Mouse (Mus musculus): ENCODE data around the gene Rnase11.
"Not testable (repeated sequence)": the region's sequence is repeated elsewhere in the genome, so short reads cannot be mapped to it uniquely, and the experiment has no call there.

- TF ChIP-seq CTCF (IDR thresholded peaks at IDR 0.05; ENCODE audit: borderline replicate concordance, extremely low read depth, insufficient read depth, insufficient read length); POLR2A (IDR thresholded peaks at IDR 0.05; ENCODE audit: borderline replicate concordance, extremely low read depth, insufficient read depth, insufficient read length, poor library complexity, severe bottlenecking): not testable (repeated sequence)
Observed at GRCm38 (mm10) chr14:51014724-51015123, 35.2 kb downstream of the Rnase11 start.

All from brain, embryonic 14.5 days (tissue).